Mouse (Mus musculus) left cerebral cortex, postnatal 10 days (tissue): ENCODE data around the gene Adamtsl4. TPM values are rescaled to one million over a fixed set of nuclear protein-coding genes. Genes with fewer than 3 reads are reported as not detected.

Experiments used
- DNase-seq, 2 experiments: peaks; one replicate each; pipeline ENCODE4 v3.0.0; 2021 to 2022; ENCODE audit warnings: low spot score in 2 of 2, mixed read lengths in 1 of 2; ENCODE audit errors: extremely low spot score in 1 of 2
- intact Hi-C: fragments of 180-260 bp; cut with DNase I; formaldehyde crosslinking; loops from one replicate; pipeline ENCODE4 v1.15.1; 2025
- total RNA-seq, 2 experiments: library from RNA; stranded (reverse); gene quantifications; 2 replicates each; pipeline ENCODE4 v1.2.3; 2021

Adamtsl4 gene
- total RNA-seq, 2 experiments from 2014 or later: 0.73 to 1.3 TPM

DNA sequence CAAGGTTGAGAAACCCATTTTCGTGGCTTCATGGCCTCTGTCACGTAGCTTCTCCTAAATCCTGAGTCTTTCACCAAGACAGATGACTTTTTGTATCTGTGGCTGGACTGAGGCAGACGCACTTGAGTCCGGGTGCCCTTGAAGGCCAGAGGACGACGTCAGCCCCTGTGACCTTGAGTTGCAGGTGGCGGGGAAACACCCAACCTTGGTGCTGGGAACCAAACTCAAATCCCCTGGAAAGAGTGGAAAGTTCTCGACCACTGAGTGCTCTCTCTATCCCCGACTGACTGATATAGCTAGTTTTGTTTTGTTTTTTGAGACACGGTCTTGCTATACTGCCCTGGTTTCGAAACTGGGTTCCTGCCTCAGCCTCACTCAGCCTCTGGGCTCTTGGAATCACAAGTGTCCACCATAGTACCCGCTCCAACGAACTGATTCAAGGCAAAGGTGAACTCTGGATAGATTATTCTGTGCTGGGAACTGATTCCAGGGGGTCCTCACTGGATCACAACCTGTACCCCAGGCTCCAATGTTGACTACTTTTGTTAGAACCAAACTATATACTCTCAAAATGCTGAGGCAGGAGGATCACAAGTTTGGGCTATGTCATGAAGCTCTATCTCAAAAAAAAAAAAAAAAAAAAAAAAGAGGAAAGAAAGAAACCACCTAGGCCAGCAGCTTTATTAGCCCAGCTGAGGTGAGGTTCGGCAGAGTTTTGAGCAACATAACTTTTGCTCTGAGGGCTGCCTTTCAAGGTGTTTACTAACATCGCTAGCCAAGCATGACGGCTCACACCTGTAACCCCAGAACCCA lies 36.1 kb downstream of the Adamtsl4 start:
- DNase-seq: no peak
- intact Hi-C loops: no loop called here

DNA sequence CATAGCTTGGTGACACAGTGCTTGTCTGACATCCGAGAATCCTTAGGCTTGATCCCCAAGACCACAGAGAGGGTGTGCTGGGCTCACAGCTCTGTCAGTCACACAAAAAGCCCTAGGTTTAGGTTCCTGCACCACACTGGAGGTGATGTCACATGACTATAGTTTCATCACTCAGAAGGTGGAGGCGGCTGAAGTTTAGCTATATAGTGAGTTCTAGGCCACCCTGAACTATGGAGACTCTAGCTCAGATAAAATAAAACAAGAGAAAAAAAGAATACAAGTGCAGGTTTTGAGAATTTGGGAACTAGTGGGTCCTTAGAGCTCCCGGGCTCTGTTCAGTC lies 36.7 kb downstream of the Adamtsl4 start:
- intact Hi-C loops: no loop called here
- DNase-seq: no peak

GRCm38 (mm10) chr3:95650276-95651032 lies 37.3 kb downstream of the Adamtsl4 start:
- intact Hi-C loops: no loop called here
- DNase-seq: no peak

- intact Hi-C loops: no loop called here
- DNase-seq: no peak
Observed at GRCm38 (mm10) chr3:95648016-95648415, 39.7 kb downstream of the Adamtsl4 start.

- intact Hi-C loops: no loop called here
- peak in 1 of 2 experiments; percentile 71 for DNase-seq
Observed at GRCm38 (mm10) chr3:95645313-95646235, 42.1 kb downstream of the Adamtsl4 start.

- no peak for DNase-seq
- intact Hi-C loops: no loop called here
Observed at GRCm38 (mm10) chr3:95643097-95643496, 44.6 kb downstream of the Adamtsl4 start.

DNA sequence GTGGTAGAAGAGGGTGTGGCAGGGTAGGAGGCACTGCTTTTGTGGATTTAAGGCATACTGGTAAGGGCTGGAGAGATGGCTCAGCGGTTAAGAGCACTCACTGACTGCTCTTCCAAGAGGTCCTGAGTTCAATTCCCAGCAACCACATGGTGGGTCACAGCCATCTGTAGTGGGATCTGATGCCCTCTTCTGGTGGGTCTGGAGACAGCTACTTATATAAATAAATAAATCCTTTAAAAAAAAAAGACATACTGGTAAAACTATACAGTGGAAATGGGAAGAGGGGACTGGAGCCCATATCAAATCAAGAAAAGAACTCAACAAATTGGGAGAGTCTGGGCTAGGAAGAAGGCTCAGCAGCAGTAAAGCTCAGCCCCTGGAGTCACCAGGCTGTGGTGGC lies 48.0 kb downstream of the Adamtsl4 start:
- intact Hi-C loops: no loop called here
- DNase-seq: no peak

- intact Hi-C loops: no loop called here
- DNase-seq: no peak
Observed at GRCm38 (mm10) chr3:95636072-95636471, 51.6 kb downstream of the Adamtsl4 start.

- no peak for DNase-seq
- intact Hi-C loops: no loop called here
Observed at GRCm38 (mm10) chr3:95635636-95636035, 52.1 kb downstream of the Adamtsl4 start.

DNA sequence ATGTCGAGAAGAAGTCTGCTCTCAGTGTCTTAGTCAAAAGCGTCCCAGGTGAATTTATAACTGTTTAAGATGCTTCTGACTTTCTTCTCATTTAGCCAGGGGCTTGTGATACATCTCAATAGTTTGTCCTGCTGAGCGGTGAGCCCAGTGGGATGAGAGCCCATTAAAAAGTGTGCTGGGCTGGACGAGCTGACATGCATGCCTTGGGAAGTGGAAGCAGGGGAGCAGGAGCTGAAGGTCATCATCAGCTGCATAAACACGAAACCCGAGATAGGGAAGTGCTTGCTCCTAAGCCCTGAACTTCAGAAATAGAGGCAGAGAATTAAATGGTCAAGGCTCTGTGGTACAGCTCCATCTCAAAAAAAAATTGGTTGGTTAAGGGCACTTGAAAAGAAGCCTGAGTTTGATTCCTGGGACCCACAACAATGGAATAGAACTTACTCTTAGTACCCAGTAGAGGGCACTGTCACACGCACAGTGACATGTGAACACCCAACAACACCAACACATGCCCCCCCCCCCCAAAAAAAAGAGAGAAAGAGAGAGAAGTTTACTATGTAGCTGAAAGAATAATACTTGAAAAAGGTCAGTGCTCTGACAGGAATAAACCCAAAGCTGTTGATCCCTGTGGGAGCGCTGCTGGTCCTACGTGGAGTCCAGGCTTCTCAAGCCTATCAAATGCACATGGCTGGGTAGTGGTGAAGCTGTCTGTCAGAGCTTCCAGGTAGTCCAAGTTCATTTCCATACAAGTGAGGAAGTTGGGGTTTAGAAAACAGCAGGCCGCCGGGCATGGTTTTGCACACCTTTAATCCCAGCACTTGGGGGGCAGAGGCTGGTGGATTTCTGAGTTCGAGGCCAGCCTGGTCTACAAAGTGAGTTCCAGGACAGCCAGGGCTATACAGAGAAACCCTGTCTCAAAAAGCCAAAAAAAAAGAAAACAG lies 54.8 kb downstream of the Adamtsl4 start:
- intact Hi-C loops: no loop called here
- no peak for DNase-seq

DNA sequence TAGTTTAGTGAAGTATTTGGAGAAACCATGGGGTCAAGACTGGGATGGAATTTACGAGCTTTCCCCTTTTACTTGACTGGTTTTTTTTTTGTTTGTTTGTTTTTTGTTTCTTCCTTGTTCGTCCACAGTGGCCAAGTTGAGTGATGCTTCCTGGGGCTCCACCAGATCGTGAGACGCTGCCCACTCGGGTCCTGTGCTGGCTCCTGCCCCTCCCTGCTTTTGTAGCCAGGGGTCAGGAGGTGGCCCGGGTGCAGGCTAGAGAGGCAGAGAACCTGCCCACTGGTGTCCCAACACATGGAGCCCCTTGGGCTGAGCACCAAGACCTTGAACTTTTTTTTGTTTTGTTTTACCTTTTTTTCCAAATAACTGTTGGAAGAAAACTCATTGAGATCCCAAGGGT lies 56.4 kb downstream of the Adamtsl4 start:
- no peak for DNase-seq
- intact Hi-C loops: no loop called here

GRCm38 (mm10) chr3:95630856-95631255 lies 56.9 kb downstream of the Adamtsl4 start:
- intact Hi-C loops: no loop called here
- no peak for DNase-seq

DNA sequence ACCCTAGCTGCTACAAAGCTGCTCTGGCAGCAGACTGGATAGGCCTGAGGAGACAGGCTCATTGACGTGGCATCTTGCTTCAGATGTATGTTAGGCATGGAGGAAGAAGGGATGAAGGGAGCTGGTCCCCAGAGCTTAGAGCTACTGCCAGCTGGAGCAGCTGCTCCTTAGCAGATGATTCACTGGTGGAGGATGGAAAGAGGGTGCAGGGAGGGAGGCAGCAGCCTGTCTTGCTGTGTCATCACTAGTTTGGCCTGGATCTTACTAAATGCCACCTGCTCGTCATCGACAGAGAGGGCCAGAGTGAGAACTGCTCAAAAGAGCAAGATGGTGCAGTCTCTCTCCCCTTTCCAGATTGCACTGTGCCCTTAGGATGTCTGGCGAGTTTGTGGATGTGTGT lies 58.0 kb downstream of the Adamtsl4 start:
- DNase-seq: peak; percentile 40 to 42
- intact Hi-C loops: loop anchor here (10.0 kb wide), 1 partner anchor 115 kb away; no protein-coding TSS in a partner anchor

- peak in 1 of 2 experiments; percentile 54 for DNase-seq
- intact Hi-C loops: loop anchor here (10.0 kb wide), 1 partner anchor 113 kb away; no protein-coding TSS in a partner anchor
Observed at GRCm38 (mm10) chr3:95627763-95628162, 60.0 kb downstream of the Adamtsl4 start.
